Mouse (Mus musculus): ENCODE measurements around the gene Spats2l. TPM values are rescaled to one million over a fixed set of nuclear protein-coding genes. Genes with fewer than 3 reads are reported as not detected.

Gene Spats2l
- polyA plus RNA-seq (2015; fragmentation: Nextera tagmentation; extraction: Ambion mirVana) = 8.7 and 9.2 TPM in 2 replicates

- Histone ChIP-seq H3K4me3 (replicated peaks) (peak within 1 kb of the TSS; percentile 58), H3K9me3 (replicated peaks) (no peaks in the 10 kb centered on the region), H3K4me2 (peak within 1 kb of the TSS; percentile 57), H3K27me3 (peaks cover 43% of the 10 kb centered on the region), H3K36me3 (replicated peaks) (no peaks in the 10 kb centered on the region), H3K27ac (replicated peaks) (peak within 1 kb of the TSS; percentile 80), H3K4me1 (replicated peaks) (no peaks in the 10 kb centered on the region), H3K9ac (peak within 1 kb of the TSS; percentile 47; the same call in 1 of the 2 replicates)
- WGBS (ENCODE audit: insufficient replicate concordance) = 2% methylated on average over 22 of the region's 22 CpGs
- peak; percentile 50; the same call in 1 of the 2 replicates for ATAC-seq (ENCODE audit: insufficient read depth)
Measured at GRCm38 (mm10) chr1:57774001-57774667, at the start of gene Spats2l. Gene Spats2l (plus strand): TSS chr1:57774162.

GRCm38 (mm10) chr1:57725268-57725667 lies 48.7 kb upstream of the Spats2l start:
- Histone ChIP-seq H3K4me3 (replicated peaks) (no peak overlapping the region), H3K27ac (replicated peaks) (no peak overlapping the region), H3K9me3 (replicated peaks) (no peaks in the 10 kb centered on the region), H3K9ac (no peak overlapping the region), H3K4me2 (no peak overlapping the region), H3K27me3 (no peaks in the 10 kb centered on the region), H3K4me1 (replicated peaks) (no peaks in the 10 kb centered on the region), H3K36me3 (replicated peaks) (no peaks in the 10 kb centered on the region)
- no peak for ATAC-seq (ENCODE audit: insufficient read depth)
- 53% methylated on average over 5 of the region's 5 CpGs for WGBS (ENCODE audit: insufficient replicate concordance)

GRCm38 (mm10) chr1:57735877-57736276 lies 38.1 kb upstream of the Spats2l start:
- Histone ChIP-seq H3K4me2 (no peak overlapping the region), H3K27me3 (no peaks in the 10 kb centered on the region), H3K4me3 (replicated peaks) (no peak overlapping the region), H3K9ac (no peak overlapping the region), H3K36me3 (replicated peaks) (no peaks in the 10 kb centered on the region), H3K27ac (replicated peaks) (no peak overlapping the region), H3K4me1 (replicated peaks) (no peaks in the 10 kb centered on the region), H3K9me3 (replicated peaks) (no peaks in the 10 kb centered on the region)
- no peak for ATAC-seq (ENCODE audit: insufficient read depth)
- 44% methylated on average over 4 of the region's 4 CpGs for WGBS (ENCODE audit: insufficient replicate concordance)

- no peak for ATAC-seq (ENCODE audit: insufficient read depth)
- H3K4me2 ChIP-seq = no peak overlapping the region
- no peaks in the 10 kb centered on the region for H3K9me3 ChIP-seq (replicated peaks)
- WGBS (ENCODE audit: insufficient replicate concordance) = 70% methylated on average over 8 of the region's 8 CpGs
- H3K4me1 ChIP-seq (replicated peaks) = 0 out of 2 replicates have a peak, but pooled peaks cover 3% of the 10 kb centered on the region
- no peaks in the 10 kb centered on the region for H3K36me3 ChIP-seq (replicated peaks)
- H3K4me3 ChIP-seq (replicated peaks) = no peak overlapping the region
- H3K27me3 ChIP-seq = no peaks in the 10 kb centered on the region
- H3K9ac ChIP-seq = no peak overlapping the region
- no peak overlapping the region for H3K27ac ChIP-seq (replicated peaks)
Measured at GRCm38 (mm10) chr1:57741740-57742139, 32.2 kb upstream of the Spats2l start.

- Histone ChIP-seq H3K4me3 (replicated peaks) (no peak overlapping the region), H3K27me3 (no peaks in the 10 kb centered on the region), H3K4me2 (no peak overlapping the region), H3K4me1 (replicated peaks) (0 out of 2 replicates have a peak, but pooled peaks cover 3% of the 10 kb centered on the region), H3K27ac (replicated peaks) (no peak overlapping the region), H3K9ac (no peak overlapping the region), H3K9me3 (replicated peaks) (no peaks in the 10 kb centered on the region), H3K36me3 (replicated peaks) (no peaks in the 10 kb centered on the region)
- WGBS (ENCODE audit: insufficient replicate concordance) = 50% methylated on average over 2 of the region's 2 CpGs
- ATAC-seq (ENCODE audit: insufficient read depth) = peak; percentile 73
Measured at GRCm38 (mm10) chr1:57742266-57742665, 31.7 kb upstream of the Spats2l start.

GRCm38 (mm10) chr1:57751781-57752180 lies 22.2 kb upstream of the Spats2l start:
- ATAC-seq (ENCODE audit: insufficient read depth) = no peak
- no peak overlapping the region for H3K9ac ChIP-seq
- no peaks in the 10 kb centered on the region for H3K9me3 ChIP-seq (replicated peaks)
- H3K4me3 ChIP-seq (replicated peaks) = no peak overlapping the region
- H3K27ac ChIP-seq (replicated peaks) = no peak overlapping the region
- no peaks in the 10 kb centered on the region for H3K36me3 ChIP-seq (replicated peaks)
- no peaks in the 10 kb centered on the region for H3K27me3 ChIP-seq
- 59% methylated on average over 3 of the region's 3 CpGs for WGBS (ENCODE audit: insufficient replicate concordance)
- H3K4me2 ChIP-seq = no peak overlapping the region
- no peaks in the 10 kb centered on the region for H3K4me1 ChIP-seq (replicated peaks)

GRCm38 (mm10) chr1:57766396-57766795 lies 7.6 kb upstream of the Spats2l start:
- no peak overlapping the region for H3K4me2 ChIP-seq
- H3K27me3 ChIP-seq = no peaks in the 10 kb centered on the region
- H3K9ac ChIP-seq = no peak overlapping the region
- H3K4me3 ChIP-seq (replicated peaks) = no peak overlapping the region
- WGBS (ENCODE audit: insufficient replicate concordance) = 71% methylated on average over 7 of the region's 7 CpGs
- no peak for ATAC-seq (ENCODE audit: insufficient read depth)
- H3K27ac ChIP-seq (replicated peaks) = no peak overlapping the region
- H3K9me3 ChIP-seq (replicated peaks) = no peaks in the 10 kb centered on the region
- H3K36me3 ChIP-seq (replicated peaks) = no peaks in the 10 kb centered on the region
- no peaks in the 10 kb centered on the region for H3K4me1 ChIP-seq (replicated peaks)

GRCm38 (mm10) chr1:57773326-57773725 lies 636 bp upstream of the Spats2l start:
- Histone ChIP-seq H3K4me3 (replicated peaks) (no peak overlapping the region), H3K36me3 (replicated peaks) (no peaks in the 10 kb centered on the region), H3K4me2 (no peak overlapping the region), H3K4me1 (replicated peaks) (no peaks in the 10 kb centered on the region), H3K27me3 (peaks cover 43% of the 10 kb centered on the region), H3K9me3 (replicated peaks) (no peaks in the 10 kb centered on the region), H3K9ac (no peak overlapping the region), H3K27ac (replicated peaks) (no peak overlapping the region)
- 63% methylated on average over 5 of the region's 5 CpGs for WGBS (ENCODE audit: insufficient replicate concordance)
- no peak for ATAC-seq (ENCODE audit: insufficient read depth)

GRCm38 (mm10) chr1:57774668-57775495 lies 920 bp downstream of the Spats2l start:
- peak; percentile 74 for ATAC-seq (ENCODE audit: insufficient read depth)
- Histone ChIP-seq H3K36me3 (replicated peaks) (no peaks in the 10 kb centered on the region), H3K4me2 (peak overlapping the region; percentile 57), H3K4me3 (replicated peaks) (peak overlapping the region; percentile 58), H3K27me3 (peaks cover 43% of the 10 kb centered on the region), H3K27ac (replicated peaks) (peak overlapping the region; percentile 80), H3K4me1 (replicated peaks) (no peaks in the 10 kb centered on the region), H3K9ac (peak overlapping the region; percentile 47), H3K9me3 (replicated peaks) (no peaks in the 10 kb centered on the region)
- under 1% methylated on average over 113 of the region's 113 CpGs for WGBS (ENCODE audit: insufficient replicate concordance)

GRCm38 (mm10) chr1:57775496-57775790 lies 1.5 kb downstream of the Spats2l start:
- Histone ChIP-seq H3K36me3 (replicated peaks) (no peaks in the 10 kb centered on the region), H3K4me3 (replicated peaks) (peak overlapping the region; percentile 58), H3K27ac (replicated peaks) (peak overlapping the region; percentile 80; the same call in 1 of the 2 replicates), H3K4me1 (replicated peaks) (no peaks in the 10 kb centered on the region), H3K9ac (peak overlapping the region; percentile 47), H3K4me2 (peak overlapping the region; percentile 57), H3K9me3 (replicated peaks) (no peaks in the 10 kb centered on the region), H3K27me3 (peaks cover 43% of the 10 kb centered on the region)
- ATAC-seq (ENCODE audit: insufficient read depth) = no peak
- WGBS (ENCODE audit: insufficient replicate concordance) = 1% methylated on average over 14 of the region's 14 CpGs

GRCm38 (mm10) chr1:57776671-57777281 lies 2.8 kb downstream of the Spats2l start:
- no peak overlapping the region for H3K27ac ChIP-seq (replicated peaks)
- no peaks in the 10 kb centered on the region for H3K9me3 ChIP-seq (replicated peaks)
- no peaks in the 10 kb centered on the region for H3K36me3 ChIP-seq (replicated peaks)
- ATAC-seq (ENCODE audit: insufficient read depth) = no peak
- no peak overlapping the region for H3K4me3 ChIP-seq (replicated peaks)
- peaks cover 43% of the 10 kb centered on the region for H3K27me3 ChIP-seq
- 43% methylated on average over 5 of the region's 5 CpGs for WGBS (ENCODE audit: insufficient replicate concordance)
- no peak overlapping the region for H3K4me2 ChIP-seq
- H3K9ac ChIP-seq = no peak overlapping the region
- no peaks in the 10 kb centered on the region for H3K4me1 ChIP-seq (replicated peaks)
